Mouse (Mus musculus): Measurements from ENCODE around the gene Tyw1.

Tyw1 gene

DNA sequence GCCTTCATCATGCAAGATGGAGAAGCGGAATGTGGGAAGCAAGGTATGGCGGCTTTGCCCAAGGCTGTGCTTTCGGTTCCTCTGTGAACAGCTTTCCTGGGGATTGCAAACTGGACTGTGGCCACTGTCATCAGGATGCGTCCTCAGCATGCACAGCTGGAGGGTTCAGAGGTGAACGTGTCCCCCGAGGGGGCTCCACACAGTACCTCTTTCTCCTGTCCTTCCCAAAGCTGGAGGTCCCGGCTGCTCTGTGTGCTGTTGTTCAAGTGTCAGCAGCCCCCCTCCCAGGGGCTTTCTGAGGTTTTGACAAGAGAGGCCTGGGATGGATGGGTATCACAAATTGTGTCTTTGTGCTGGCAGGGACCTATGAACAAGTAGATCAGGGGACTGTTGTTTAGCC lies 131.0 kb downstream of the Tyw1 start:
- DNase-seq (ENCODE audit: low read depth, low spot score) = no peak
